Mouse (Mus musculus) ES-E14 (cell line): ENCODE measurements at regions not wholly inside any gene's neighbourhood (a gene's known extent, or its start where the extent isn't known, plus 50 kb on each side); places are given as distances from the start of the nearest gene placed in this dataset.

Experiments used
- MAFK ChIP-seq: IDR thresholded peaks from 2 replicates; pipeline ENCODE4 v1.6.1; 2014; ENCODE audit warnings: mild to moderate bottlenecking, low read depth, low read length, inconsistent platforms; ENCODE audit not compliant: insufficient read depth
- ZC3H11A ChIP-seq: IDR thresholded peaks from 2 replicates; pipeline ENCODE4 v1.6.1; 2012; ENCODE audit warnings: low read depth, mild to moderate bottlenecking, inconsistent platforms, low read length, borderline replicate concordance

- TF ChIP-seq ZC3H11A, result no peak
- TF ChIP-seq MAFK, result no peak
Observed at GRCm38 (mm10) chr19:60015614-60016300, 72.3 kb upstream of the Rab11fip2 start.
